Mouse (Mus musculus): ENCODE results near the gene Eif2b1. TPM values are rescaled to one million over a fixed set of nuclear protein-coding genes. Genes with fewer than 3 reads are reported as not detected.
"Not testable (repeated sequence)": the region's sequence is repeated elsewhere in the genome, so short reads cannot be mapped to it uniquely, and the experiment has no call there.

The Eif2b1 gene
- polyA plus RNA-seq, 1 experiment = 10.9 TPM

DNA sequence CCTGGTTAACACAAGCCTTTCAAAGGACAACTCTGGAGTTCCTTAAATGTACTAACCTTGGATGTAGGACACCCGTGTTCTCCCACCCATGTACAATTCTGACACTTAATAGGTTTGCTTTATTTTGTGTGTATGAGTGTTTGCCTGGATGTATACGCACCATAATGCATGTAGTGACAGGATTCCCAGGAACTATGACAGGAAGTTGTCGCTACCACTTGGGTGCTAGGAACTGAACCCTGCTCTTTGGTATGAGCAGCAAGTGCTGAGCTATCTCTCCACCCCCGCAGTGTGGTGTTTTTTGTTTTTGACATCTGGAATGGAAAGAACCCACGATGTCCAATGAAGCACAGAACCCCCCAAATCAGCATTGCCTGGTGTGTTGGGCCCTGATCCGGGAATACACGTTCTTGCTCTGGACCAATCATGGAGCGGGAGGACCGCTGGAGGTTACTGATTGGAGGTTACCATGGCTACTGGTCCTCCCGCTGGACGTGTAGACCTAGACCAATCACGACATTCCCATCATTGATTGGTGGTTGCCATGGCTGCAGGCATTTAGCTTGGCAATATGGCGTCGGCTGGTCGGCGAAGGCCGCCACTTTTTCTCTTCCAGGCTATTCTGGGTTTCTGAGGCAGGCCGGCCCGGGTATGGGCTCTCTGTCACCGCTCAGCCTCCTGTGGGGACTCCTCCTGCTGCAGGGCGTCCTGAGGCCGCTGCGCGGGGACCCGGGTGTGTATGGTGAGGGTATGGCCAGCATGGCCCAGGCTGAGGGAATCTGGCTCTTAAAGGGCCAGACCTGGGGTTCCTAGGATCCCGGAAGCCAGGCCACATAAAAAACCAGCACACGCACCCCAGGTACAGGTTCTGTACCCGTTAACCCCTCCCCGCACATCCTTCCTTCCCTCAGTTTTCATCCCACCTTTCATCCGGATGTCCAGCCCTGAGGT is 19.6 kb upstream of the Eif2b1 start:
- no peaks in the 10 kb centered on the region for H3K27me3 ChIP-seq (replicated peaks)
- peaks cover 40% of the 10 kb centered on the region for H3K36me3 ChIP-seq (replicated peaks; ENCODE audit: low read length)
- H3K4me1 ChIP-seq = peaks cover 17% of the 10 kb centered on the region; the same call in 1 of the 2 replicates
- peaks cover 11% of the 10 kb centered on the region for H3K9me3 ChIP-seq
- H3K4me3 ChIP-seq (replicated peaks) = peak overlapping the region; percentile 84
- TF ChIP-seq GATA1 (IDR thresholded peaks at IDR 0.05; ENCODE audit: borderline replicate concordance, low read length) (no peak), FLI1 (IDR thresholded peaks at IDR 0.05; ENCODE audit: low read length) (no peak)

DNA sequence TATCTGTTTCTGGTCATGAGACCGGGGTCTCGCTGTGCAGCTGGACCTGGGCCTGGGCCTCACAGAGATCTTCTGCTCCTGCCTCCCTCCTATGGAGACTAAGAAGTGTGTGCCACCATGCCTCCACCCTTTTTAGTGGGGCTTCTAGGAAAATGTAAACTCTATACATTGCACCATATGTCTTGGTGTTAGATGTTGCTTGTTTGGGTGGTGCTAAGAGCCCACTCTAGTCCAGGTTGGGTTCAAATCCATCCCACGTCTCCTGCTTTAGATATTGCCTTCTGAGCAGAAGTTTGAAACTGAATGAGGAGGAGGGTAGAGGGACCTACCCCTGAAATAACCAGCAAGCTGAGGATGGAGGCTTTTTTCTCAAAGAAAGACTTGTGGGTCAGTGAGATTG is 13.8 kb upstream of the Eif2b1 start:
- TF ChIP-seq FLI1 (IDR thresholded peaks at IDR 0.05; ENCODE audit: low read length) (no peak), GATA1 (IDR thresholded peaks at IDR 0.05; ENCODE audit: borderline replicate concordance, low read length) (no peak)
- no peaks in the 10 kb centered on the region for H3K4me1 ChIP-seq
- no peaks in the 10 kb centered on the region for H3K9me3 ChIP-seq
- no peaks in the 10 kb centered on the region for H3K27me3 ChIP-seq (replicated peaks)
- no peak overlapping the region for H3K4me3 ChIP-seq (replicated peaks)
- peaks cover 90% of the 10 kb centered on the region for H3K36me3 ChIP-seq (replicated peaks; ENCODE audit: low read length)

DNA sequence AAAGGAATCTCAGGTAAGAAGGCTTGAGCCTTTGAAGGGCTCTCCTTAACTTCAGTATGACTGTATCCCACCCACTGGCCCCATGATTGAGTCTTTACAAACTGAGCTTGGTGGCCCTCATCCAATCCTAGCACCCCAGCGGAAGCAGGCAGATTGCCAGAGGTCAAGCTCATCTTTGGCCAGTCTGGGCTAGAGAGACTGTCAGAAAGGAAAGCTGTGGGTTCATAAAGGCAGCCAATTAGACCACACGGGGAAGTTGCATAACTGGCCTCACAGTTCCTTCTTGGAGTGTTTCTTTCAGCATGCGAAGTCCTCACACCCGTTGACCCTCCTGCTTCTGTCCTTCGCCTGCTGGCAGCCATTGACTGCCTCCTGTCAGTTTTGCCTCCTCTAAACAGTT is 3.6 kb upstream of the Eif2b1 start:
- peaks cover 45% of the 10 kb centered on the region for H3K4me1 ChIP-seq
- no peaks in the 10 kb centered on the region for H3K27me3 ChIP-seq (replicated peaks)
- no peaks in the 10 kb centered on the region for H3K9me3 ChIP-seq
- H3K36me3 ChIP-seq (replicated peaks; ENCODE audit: low read length) = peaks cover 55% of the 10 kb centered on the region
- H3K4me3 ChIP-seq (replicated peaks) = no peak overlapping the region
- TF ChIP-seq FLI1 (IDR thresholded peaks at IDR 0.05; ENCODE audit: low read length) (no peak), GATA1 (IDR thresholded peaks at IDR 0.05; ENCODE audit: borderline replicate concordance, low read length) (no peak)

DNA sequence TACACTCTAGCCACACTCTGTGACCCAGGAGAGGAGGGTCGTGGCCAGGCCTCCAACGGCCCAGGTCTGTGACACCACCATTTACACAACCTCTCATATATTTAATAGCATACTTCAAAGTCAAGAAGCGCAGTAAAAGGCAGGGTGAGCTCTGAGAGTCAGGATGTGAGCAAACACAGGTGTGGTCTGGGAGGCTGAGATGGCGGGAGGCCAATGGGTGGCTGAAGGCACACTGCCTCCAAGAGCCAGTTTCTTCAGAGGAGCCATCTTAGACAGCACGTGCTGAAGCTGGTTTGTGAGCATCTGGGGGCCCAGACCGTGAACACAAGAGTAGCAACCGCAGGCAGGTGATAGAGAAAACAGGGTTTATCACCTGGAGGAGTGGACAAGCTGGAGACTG is 3.5 kb downstream of the Eif2b1 start:
- TF ChIP-seq GATA1 (IDR thresholded peaks at IDR 0.05; ENCODE audit: borderline replicate concordance, low read length) = no peak
- no peak for TF ChIP-seq FLI1 (IDR thresholded peaks at IDR 0.05; ENCODE audit: low read length)
- no peaks in the 10 kb centered on the region for H3K9me3 ChIP-seq
- H3K36me3 ChIP-seq (replicated peaks; ENCODE audit: low read length) = peaks cover 72% of the 10 kb centered on the region
- H3K4me1 ChIP-seq = peaks cover 49% of the 10 kb centered on the region
- no peak overlapping the region for H3K4me3 ChIP-seq (replicated peaks)
- H3K27me3 ChIP-seq (replicated peaks) = no peaks in the 10 kb centered on the region

DNA sequence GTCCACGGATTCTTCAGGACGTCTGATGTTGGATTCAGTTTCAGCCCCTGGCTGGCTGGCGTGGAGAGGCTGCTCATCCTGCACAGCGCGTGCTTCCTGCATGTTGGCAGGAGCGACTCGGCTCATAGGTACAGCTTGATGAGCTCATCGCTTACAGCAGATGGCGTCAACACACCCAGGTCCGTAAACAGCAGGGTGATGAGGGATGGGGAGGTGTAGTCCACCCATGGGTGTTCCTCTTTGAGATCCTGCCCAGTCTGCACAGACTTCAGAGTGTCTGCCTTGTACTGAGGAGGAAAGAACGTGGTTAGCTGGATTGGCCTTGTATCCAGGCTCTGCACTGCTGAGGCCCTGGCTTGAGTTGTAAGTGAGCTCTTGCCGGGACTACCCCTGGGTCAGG is 7.9 kb downstream of the Eif2b1 start:
- Histone ChIP-seq H3K9me3 (no peaks in the 10 kb centered on the region), H3K27me3 (replicated peaks) (no peaks in the 10 kb centered on the region), H3K4me3 (replicated peaks) (no peak overlapping the region), H3K36me3 (replicated peaks; ENCODE audit: low read length) (peaks cover 100% of the 10 kb centered on the region), H3K4me1 (peaks cover 16% of the 10 kb centered on the region)
- TF ChIP-seq GATA1 (IDR thresholded peaks at IDR 0.05; ENCODE audit: borderline replicate concordance, low read length) (no peak), FLI1 (IDR thresholded peaks at IDR 0.05; ENCODE audit: low read length) (no peak)

DNA sequence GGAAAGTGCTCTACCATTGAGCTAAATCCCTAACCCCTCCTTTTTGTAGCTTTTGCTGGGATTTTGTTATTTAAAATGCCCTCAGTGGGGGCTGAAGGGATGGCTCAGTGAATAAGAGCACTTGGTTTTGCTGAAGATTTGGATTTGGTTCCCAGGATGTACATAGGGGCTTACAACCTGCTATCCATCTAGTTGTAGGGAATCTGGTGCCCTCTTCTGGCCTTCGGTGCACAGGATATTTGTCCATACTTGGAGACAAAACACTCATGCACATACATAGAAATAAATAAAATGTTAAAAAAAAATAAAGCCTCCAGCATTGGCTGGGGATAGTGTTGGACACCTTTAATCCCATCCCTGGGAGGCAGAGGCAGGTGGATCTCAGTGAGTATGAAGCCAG is 23.8 kb downstream of the Eif2b1 start:
- no peak overlapping the region for H3K4me3 ChIP-seq (replicated peaks)
- peaks cover 37% of the 10 kb centered on the region for H3K4me1 ChIP-seq
- H3K9me3 ChIP-seq = no peaks in the 10 kb centered on the region
- TF ChIP-seq GATA1 (IDR thresholded peaks at IDR 0.05; ENCODE audit: borderline replicate concordance, low read length) (no peak), FLI1 (IDR thresholded peaks at IDR 0.05; ENCODE audit: low read length) (no peak)
- H3K27me3 ChIP-seq (replicated peaks) = no peaks in the 10 kb centered on the region
- H3K36me3 ChIP-seq (replicated peaks; ENCODE audit: low read length) = peaks cover 65% of the 10 kb centered on the region

DNA sequence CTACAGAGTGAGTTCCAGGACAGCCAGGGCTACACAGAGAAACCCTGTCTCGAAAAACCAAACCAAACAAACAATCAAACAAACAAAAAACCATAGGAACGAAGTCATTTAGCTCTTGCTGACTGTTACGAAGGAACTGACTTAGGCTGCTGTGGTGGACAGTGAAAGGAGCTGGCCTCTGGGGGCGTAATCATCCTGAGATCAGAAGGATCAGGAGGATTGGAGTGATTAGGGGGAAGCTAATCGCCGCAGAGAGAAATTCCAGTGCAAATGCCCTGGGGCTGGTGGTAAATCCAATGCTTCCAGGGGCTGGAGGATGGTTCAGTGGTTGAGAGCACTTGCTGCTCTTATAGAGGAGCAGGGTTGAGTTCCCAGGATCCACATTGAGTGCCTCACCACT is 25.3 kb downstream of the Eif2b1 start:
- no peak overlapping the region for H3K4me3 ChIP-seq (replicated peaks)
- no peaks in the 10 kb centered on the region for H3K9me3 ChIP-seq
- H3K27me3 ChIP-seq (replicated peaks) = no peaks in the 10 kb centered on the region
- peaks cover 37% of the 10 kb centered on the region for H3K4me1 ChIP-seq
- H3K36me3 ChIP-seq (replicated peaks; ENCODE audit: low read length) = peaks cover 54% of the 10 kb centered on the region
- no peak for TF ChIP-seq FLI1 (IDR thresholded peaks at IDR 0.05; ENCODE audit: low read length)
- TF ChIP-seq GATA1 (IDR thresholded peaks at IDR 0.05; ENCODE audit: borderline replicate concordance, low read length) = no peak

DNA sequence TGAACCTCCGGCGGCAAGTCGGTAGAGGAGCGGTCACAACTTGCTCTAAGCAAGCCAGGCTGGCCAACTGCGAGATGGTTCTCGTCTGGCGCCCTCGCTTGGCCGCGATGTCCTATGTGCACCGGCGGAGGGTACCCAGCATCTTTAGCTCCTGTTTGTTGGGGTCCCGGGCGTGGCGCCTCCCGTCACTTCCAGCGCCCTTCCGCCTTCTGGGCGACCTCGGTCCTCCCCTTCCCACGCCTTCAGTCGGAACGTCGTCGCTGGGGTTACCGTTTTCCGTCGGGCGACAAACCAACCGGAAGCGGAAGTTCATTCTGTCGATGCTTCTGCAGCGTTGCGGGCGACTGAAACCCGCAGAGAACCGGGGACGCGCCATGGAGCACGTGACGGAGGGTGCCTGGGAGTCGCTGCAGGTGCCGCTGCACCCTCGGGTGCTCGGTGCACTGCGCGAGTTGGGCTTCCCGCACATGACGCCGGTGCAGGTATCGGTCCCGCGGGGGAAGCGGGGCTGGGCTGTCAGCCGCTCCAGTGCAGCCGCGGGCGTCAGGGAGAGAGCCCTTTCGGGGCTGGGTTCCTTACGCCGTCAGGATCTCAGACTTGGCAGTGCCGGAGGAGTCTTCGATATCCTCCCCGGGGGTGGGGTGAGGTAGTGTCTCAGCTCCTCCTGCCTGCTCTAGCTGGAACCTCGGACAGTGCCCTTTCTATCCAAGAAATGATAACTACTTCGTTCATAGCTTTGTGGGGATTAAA is 26.2 kb downstream of the Eif2b1 start, which contains the start of gene Ddx55:
TSS of gene Ddx55 (plus strand) at position 307 of the 750 bp plus-strand sequence.
- TF ChIP-seq GATA1 (IDR thresholded peaks at IDR 0.05; ENCODE audit: borderline replicate concordance, low read length) (no peak), FLI1 (IDR thresholded peaks at IDR 0.05; ENCODE audit: low read length) (peak; percentile 42; the same call in 1 of the 2 replicates)
- Histone ChIP-seq H3K27me3 (replicated peaks) (no peaks in the 10 kb centered on the region), H3K36me3 (replicated peaks; ENCODE audit: low read length) (peaks cover 54% of the 10 kb centered on the region), H3K9me3 (no peaks in the 10 kb centered on the region), H3K4me1 (peaks cover 37% of the 10 kb centered on the region), H3K4me3 (replicated peaks) (peak within 1 kb of the TSS; percentile 96)

DNA sequence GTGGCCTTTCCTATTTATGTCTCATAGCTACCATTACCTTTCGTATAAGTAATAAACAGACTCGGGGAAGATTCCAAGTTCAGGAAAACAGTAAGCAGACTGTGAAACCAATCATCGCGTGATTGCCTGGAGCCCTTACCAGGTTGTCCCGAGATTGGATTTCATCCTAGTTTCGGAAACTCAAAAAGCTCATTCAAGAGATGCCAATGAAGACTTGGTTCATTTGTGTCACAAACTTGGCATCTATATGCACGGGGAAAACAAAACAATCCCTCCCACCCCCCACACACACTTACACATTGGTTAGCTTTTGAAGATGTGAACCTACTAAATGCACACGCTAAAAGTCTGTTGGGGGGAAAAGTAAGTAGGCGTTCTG is 26.8 kb downstream of the Eif2b1 start:
- Histone ChIP-seq H3K27me3 (replicated peaks) (no peaks in the 10 kb centered on the region), H3K4me3 (replicated peaks) (peak overlapping the region; percentile 96), H3K9me3 (no peaks in the 10 kb centered on the region), H3K36me3 (replicated peaks; ENCODE audit: low read length) (peaks cover 53% of the 10 kb centered on the region), H3K4me1 (peaks cover 37% of the 10 kb centered on the region)
- TF ChIP-seq GATA1 (IDR thresholded peaks at IDR 0.05; ENCODE audit: borderline replicate concordance, low read length) = no peak

DNA sequence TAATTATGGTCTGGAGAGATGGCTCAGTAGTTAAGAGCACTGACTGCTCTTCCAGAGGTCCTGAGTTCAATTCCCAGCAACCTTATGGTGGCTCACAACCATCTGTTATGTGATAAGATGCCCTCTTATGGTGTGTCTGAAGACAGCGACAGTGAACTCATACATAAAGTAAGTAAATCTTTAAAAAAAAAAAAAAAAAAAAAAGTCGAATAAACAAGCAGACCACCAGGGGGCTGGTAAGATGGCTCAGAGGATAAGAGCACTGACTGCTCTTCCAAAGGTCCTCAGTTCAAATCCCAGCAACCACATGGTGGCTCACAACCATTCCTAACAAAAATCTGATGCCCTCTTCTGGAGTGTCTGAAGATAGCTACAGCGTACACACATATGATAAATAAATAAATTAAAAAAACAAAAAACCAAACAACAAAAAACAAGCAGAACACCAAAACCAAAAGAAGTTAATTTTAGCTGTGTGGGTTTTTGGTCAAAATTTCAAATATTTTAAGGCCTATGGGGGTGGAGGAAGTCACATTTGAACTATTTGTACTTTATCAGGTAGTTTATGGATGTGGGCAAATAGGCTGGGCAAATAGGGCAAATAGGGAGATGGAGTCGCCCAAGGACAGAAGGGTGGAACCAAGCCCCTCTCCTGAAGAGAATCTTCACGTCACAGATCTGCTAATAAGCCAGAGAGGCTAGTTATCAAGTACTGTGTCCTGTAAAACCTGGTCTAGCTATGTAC is 27.4 kb downstream of the Eif2b1 start:
- H3K4me3 ChIP-seq (replicated peaks) = peak overlapping the region; percentile 96
- H3K4me1 ChIP-seq = peaks cover 37% of the 10 kb centered on the region
- not testable (repeated sequence) for H3K9me3 ChIP-seq; H3K27me3 ChIP-seq (replicated peaks)
- H3K36me3 ChIP-seq (replicated peaks; ENCODE audit: low read length) = peaks cover 53% of the 10 kb centered on the region

DNA sequence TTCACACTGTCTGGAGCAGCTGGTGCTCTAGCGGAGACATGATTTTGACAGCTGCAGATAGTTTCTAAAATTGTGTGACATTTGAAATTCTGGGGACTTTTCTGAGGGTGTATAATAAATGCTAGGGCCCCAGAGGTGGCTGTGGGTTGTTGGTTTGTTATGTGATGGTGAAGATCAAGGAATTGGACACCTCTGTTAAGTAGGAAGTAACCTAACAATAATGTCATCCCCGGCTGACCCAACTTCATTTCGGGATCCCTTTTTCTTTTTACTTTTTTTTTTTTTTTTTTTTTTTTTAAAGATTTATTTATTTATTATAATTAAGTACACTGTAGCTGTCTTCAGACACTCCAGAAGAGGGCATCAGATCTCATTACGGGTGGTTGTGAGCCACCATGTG is 28.2 kb downstream of the Eif2b1 start:
- H3K9me3 ChIP-seq; H3K27me3 ChIP-seq (replicated peaks); H3K4me3 ChIP-seq (replicated peaks): not testable (repeated sequence)
- Histone ChIP-seq H3K36me3 (replicated peaks; ENCODE audit: low read length) (peaks cover 53% of the 10 kb centered on the region), H3K4me1 (peaks cover 43% of the 10 kb centered on the region)

All from megakaryocyte, embryonic 14.5 days (primary cell).